Mouse (Mus musculus) midbrain, postnatal 0 days (tissue): ENCODE measurements around the gene Slc46a1. TPM values are rescaled to one million over a fixed set of nuclear protein-coding genes. Genes with fewer than 3 reads are reported as not detected.

Source experiments
- ATAC-seq: fragments of 200-750 bp; cut with Nextera tagmentation; 2 replicates; pipeline ENCODE4 v1.8.0; 2017; ENCODE audit warnings: moderate number of reproducible peaks, mild to moderate bottlenecking, moderate TSS enrichment, moderate library complexity; ENCODE audit not compliant: low FRiP score
- DNase-seq: peaks from one replicate; pipeline ENCODE4 v3.0.0-alpha.2; 2015; ENCODE audit warnings: low spot score
- H3K27ac ChIP-seq: fragments of 300-500 bp; sonication (generic); 2 replicates; pipeline ENCODE4 v1.5.1; 2014; ENCODE audit warnings: low read depth, mild to moderate bottlenecking, low read length, mixed read lengths
- H3K27me3 ChIP-seq: fragments of 300-500 bp; sonication (generic); 2 replicates; pipeline ENCODE4 v1.6.1; 2014; ENCODE audit warnings: low read length, control low read depth, mixed read lengths; ENCODE audit not compliant: insufficient read depth
- H3K36me3 ChIP-seq: fragments of 300-500 bp; sonication (generic); 2 replicates; pipeline ENCODE4 v1.6.1; 2014; ENCODE audit warnings: low read length, control low read depth, mixed read lengths; ENCODE audit not compliant: insufficient read depth
- H3K4me1 ChIP-seq: fragments of 300-500 bp; sonication (generic); 2 replicates; pipeline ENCODE4 v1.6.1; 2014; ENCODE audit warnings: mild to moderate bottlenecking, control low read depth, antibody characterized with exemption, low read length, mixed read lengths; ENCODE audit not compliant: insufficient read depth
- H3K4me2 ChIP-seq: fragments of 300-500 bp; sonication (generic); 2 replicates; pipeline ENCODE4 v1.6.1; 2014; ENCODE audit warnings: low read depth, mild to moderate bottlenecking, low read length, mixed read lengths; ENCODE audit not compliant: poor library complexity, severe bottlenecking
- H3K4me3 ChIP-seq: fragments of 300-500 bp; sonication (generic); 2 replicates; pipeline ENCODE4 v1.5.1; 2014; ENCODE audit warnings: low read depth, mild to moderate bottlenecking, low read length, moderate library complexity
- H3K9ac ChIP-seq: fragments of 300-500 bp; sonication (generic); replicated peaks from 2 replicates; pipeline ENCODE4 v1.6.1; 2014; ENCODE audit warnings: mild to moderate bottlenecking, low read length, moderate library complexity, mixed read lengths; ENCODE audit not compliant: poor library complexity, severe bottlenecking
- H3K9me3 ChIP-seq: fragments of 300-500 bp; sonication (generic); 2 replicates; pipeline ENCODE4 v1.6.1; 2016; ENCODE audit warnings: low read length, control low read depth
- CTCF ChIP-seq: IDR thresholded peaks from 2 replicates; pipeline ENCODE4 v1.5.1; 2016; ENCODE audit warnings: antibody characterized with exemption, mild to moderate bottlenecking
- WGBS: fragments of 180-500 bp; shearing (Covaris S2); extraction: QIAGEN DNeasy Blood & Tissue Kit; methylation state at CpG from one replicate; pipeline ENCODE4 v1.1.7; 2014; 5-methylcytosine and 5-hydroxymethylcytosine counted together
- polyA plus RNA-seq: library from polyadenylated mRNA; unstranded; fragments of >200 nt; fragmentation: Nextera tagmentation; extraction: Ambion mirVana; gene quantifications from 2 replicates; pipeline ENCODE4 v1.2.1, GENCODE M21; 2015
- total RNA-seq: library from RNA; depleted of rRNA; stranded (reverse); fragments of >200 nt; gene quantifications from 2 replicates; pipeline ENCODE4 v1.2.3, GENCODE M21; 2014

The Slc46a1 gene
- total and polyA plus RNA-seq, 2 experiments from 2014 or later: 17.5 to 19.1 TPM

DNA sequence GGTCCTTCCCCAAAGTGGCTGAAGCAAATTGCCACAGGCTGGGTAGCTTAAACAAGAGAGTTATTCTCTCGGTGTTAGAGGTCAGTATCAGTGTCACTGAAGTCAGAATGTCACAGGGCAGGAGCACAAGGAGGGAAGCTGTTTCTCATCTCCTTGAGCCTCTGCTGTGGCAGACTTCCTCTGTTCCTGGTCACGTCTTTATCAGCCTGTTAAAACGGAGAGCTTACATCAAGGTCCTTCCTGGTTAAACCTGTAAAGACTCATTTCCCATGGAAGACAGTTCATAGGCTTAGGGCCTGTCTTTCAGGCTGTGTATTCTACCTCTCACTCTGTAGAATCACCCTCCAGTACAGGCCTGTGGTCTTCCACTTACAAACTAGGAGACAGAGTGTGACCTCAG lies 2.4 kb downstream of the Slc46a1 start:
- no peak for ATAC-seq
- no peak overlapping the region for H3K27ac ChIP-seq
- peaks cover 5% of the 10 kb centered on the region; the same call in 1 of the 2 replicates for H3K4me1 ChIP-seq
- no peak overlapping the region for H3K9ac ChIP-seq
- no peaks in the 10 kb centered on the region for H3K9me3 ChIP-seq
- no peak overlapping the region for H3K4me3 ChIP-seq
- H3K4me2 ChIP-seq: no peak overlapping the region
- H3K36me3 ChIP-seq: peaks cover 7% of the 10 kb centered on the region
- TF ChIP-seq CTCF: no peak
- WGBS: 78% methylated on average over 3 of the region's 3 CpGs
- DNase-seq: no peak
- H3K27me3 ChIP-seq: no peaks in the 10 kb centered on the region

DNA sequence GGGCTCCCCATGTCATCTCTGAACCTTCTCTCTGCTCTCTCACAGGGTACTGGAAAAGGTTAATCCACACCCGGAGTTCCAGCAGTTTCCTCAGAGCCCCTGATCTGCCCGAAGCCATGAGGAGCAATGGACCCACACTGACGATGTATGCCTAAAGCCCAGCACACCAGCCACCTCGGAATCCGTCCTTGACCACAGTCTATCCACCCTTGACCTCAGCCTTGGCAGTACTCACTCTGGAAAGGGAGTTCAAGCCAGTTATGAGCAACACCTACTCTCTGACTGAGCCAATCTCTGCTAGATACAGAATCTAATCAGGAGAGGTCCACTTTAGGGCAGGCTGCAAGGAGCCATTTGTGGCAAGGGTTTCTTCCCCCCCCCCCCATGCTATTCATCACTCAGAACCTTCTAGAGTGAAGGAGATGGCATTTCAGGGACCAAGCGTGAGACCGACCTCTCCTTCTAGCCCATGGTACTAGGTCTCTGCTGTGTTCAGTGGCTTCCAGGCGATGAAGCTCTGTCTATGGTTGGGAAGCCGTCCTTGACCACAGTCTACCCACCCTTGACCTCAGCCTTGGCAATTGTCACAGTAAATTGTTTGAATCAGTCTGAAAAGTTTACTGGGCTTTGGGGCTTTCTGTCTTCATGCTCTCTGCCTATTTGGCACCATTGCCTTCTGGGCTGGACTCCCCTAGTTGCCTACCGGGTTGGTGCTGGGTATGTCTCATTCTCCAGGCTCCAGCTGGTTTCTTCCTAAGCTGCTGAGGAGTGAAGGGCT lies 6.0 kb downstream of the Slc46a1 start:
- no peaks in the 10 kb centered on the region for H3K27me3 ChIP-seq
- ATAC-seq: no peak
- WGBS: 94% methylated on average over 10 of the region's 10 CpGs

DNA sequence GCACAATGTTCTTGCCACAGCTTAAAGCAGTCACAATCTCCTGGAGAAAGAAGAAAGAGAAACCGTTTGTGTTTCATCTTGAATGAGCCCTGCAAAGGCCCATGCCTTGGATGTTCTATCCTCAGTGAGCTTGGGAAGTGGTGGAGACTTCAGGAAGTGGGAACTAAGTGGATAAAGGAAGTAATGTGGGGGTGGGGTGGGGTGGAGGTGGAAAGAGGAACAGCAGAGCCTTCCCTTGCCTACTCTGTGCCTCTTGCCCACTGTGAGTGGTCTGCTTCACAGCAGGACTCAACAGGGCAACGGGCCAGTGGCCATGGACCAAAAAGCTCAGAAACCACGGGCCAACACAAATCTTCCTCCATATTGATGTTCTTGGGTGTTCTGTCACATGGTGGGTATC lies 9.8 kb downstream of the Slc46a1 start:
- 78% methylated on average over 3 of the region's 3 CpGs for WGBS
- Histone ChIP-seq H3K4me3 (no peak overlapping the region), H3K27me3 (no peaks in the 10 kb centered on the region), H3K9ac (no peak overlapping the region), H3K4me1 (no peaks in the 10 kb centered on the region), H3K27ac (no peak overlapping the region), H3K4me2 (no peak overlapping the region), H3K9me3 (no peaks in the 10 kb centered on the region), H3K36me3 (peaks cover 30% of the 10 kb centered on the region)
- DNase-seq (no peak), ATAC-seq (no peak)
- TF ChIP-seq CTCF: no peak

More for the DNA sequence above, 6.0 kb downstream of the Slc46a1 start:
- Histone ChIP-seq H3K36me3 (peaks cover 24% of the 10 kb centered on the region), H3K9ac (no peak overlapping the region), H3K4me2 (no peak overlapping the region), H3K9me3 (no peaks in the 10 kb centered on the region), H3K4me1 (peaks cover under 1% of the 10 kb centered on the region; the same call in 1 of the 2 replicates), H3K27ac (no peak overlapping the region), H3K4me3 (no peak overlapping the region)
- no peak for TF ChIP-seq CTCF
- no peak for DNase-seq

DNA sequence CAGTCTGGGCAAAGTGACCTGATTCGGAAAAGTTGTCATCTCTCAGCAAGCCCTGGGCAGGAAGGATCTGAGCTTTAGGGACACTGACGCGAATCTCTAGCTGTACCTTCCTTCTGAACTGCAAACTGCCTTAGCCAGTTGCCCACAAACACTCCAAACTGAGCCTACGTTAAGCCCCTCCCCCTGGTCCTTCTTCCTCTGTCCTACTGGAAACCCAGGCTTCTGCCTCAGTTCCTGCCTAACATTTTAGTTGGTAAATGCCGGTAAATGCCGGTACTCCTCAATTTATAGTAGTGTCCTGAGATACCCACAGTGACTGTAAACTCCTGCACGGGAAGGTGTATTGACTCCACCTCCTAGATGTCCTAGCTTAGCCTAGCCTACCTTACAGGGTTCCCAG lies 18.1 kb downstream of the Slc46a1 start:
- 67% methylated on average over 7 of the region's 7 CpGs for WGBS
- Histone ChIP-seq H3K9ac (no peak overlapping the region), H3K4me1 (no peaks in the 10 kb centered on the region), H3K27ac (no peak overlapping the region), H3K36me3 (peaks cover 46% of the 10 kb centered on the region), H3K4me3 (no peak overlapping the region), H3K9me3 (no peaks in the 10 kb centered on the region), H3K27me3 (no peaks in the 10 kb centered on the region), H3K4me2 (no peak overlapping the region)
- TF ChIP-seq CTCF: no peak
- DNase-seq: no peak
- no peak for ATAC-seq

DNA sequence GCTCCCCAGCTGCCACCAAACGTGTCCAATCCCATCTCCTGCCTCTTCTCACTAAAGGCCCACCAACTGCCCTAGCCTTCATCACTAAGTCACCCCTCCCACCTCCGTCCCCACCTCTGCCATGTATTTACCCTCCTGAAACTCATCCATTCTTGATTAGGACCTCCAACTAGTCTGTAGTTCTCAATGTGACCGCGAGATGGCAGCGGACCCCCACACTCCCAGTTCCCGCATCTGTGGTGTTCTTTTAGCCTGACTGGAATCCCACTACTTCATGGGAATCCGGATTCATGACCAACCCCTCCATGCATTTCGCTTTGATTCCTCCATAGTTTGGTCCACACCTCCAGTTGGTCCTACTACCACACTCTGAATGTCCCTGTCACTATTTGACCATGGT lies 22.7 kb downstream of the Slc46a1 start:
- Histone ChIP-seq H3K27me3 (no peaks in the 10 kb centered on the region), H3K4me3 (no peak overlapping the region), H3K4me1 (0 out of 2 replicates have a peak, but pooled peaks cover 4% of the 10 kb centered on the region), H3K9ac (no peak overlapping the region), H3K27ac (no peak overlapping the region), H3K36me3 (peaks cover 33% of the 10 kb centered on the region), H3K9me3 (no peaks in the 10 kb centered on the region), H3K4me2 (no peak overlapping the region)
- 5% methylated on average over 8 of the region's 8 CpGs for WGBS
- peak; percentile 90 for TF ChIP-seq CTCF
- ATAC-seq (no peak), DNase-seq (peak; percentile 77)

DNA sequence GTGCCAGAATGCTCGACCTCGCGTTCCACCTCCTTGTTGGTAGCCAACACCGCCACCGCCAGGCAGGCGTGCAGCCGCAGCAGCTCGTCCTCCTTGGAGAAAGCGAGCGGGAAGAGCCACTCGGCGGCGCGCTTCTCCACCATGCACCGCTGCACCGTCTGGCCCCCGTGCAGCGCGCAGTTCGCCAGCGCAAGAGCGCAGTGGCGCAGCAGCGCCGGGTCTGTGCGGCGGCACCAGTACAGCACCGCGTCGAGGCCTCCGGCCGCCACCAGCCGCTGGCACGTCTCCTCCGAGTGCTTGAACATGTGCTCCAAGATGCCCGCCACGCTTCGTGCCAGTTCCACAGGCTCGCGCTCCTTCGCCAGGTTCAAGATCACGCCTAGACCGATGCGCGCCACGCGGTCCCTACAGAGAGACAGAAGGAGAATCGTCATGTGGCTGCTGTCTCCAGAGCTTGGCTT lies 25.3 kb downstream of the Slc46a1 start:
- peaks cover 21% of the 10 kb centered on the region for H3K36me3 ChIP-seq
- ATAC-seq (peak; percentile 70), DNase-seq (peak; percentile 82)
- peak overlapping the region; percentile 26 for H3K4me3 ChIP-seq
- 7% methylated on average over 48 of the region's 48 CpGs for WGBS
- H3K4me2 ChIP-seq: peak overlapping the region; percentile 50
- no peaks in the 10 kb centered on the region for H3K27me3 ChIP-seq
- H3K9me3 ChIP-seq: no peaks in the 10 kb centered on the region
- H3K27ac ChIP-seq: peak overlapping the region; percentile 47; the same call in 1 of the 2 replicates
- H3K4me1 ChIP-seq: peaks cover 7% of the 10 kb centered on the region; the same call in 1 of the 2 replicates
- peak; percentile 69 for TF ChIP-seq CTCF
- peak overlapping the region; percentile 48 for H3K9ac ChIP-seq
